Mouse (Mus musculus): ENCODE measurements at regions not wholly inside any gene's neighbourhood (a gene's known extent, or its start where the extent isn't known, plus 50 kb on each side); places are given as distances from the start of the nearest gene placed in this dataset.
"Not testable (repeated sequence)": the region's sequence is repeated elsewhere in the genome, so short reads cannot be mapped to it uniquely, and the experiment has no call there.

- no peaks in the 10 kb centered on the region for H3K36me3 ChIP-seq (ENCODE audit: control insufficient read depth, insufficient read depth, low read length)
- H3K27me3 ChIP-seq (ENCODE audit: control insufficient read depth, insufficient read depth, low read length): no peaks in the 10 kb centered on the region
- no peaks in the 10 kb centered on the region for H3K4me1 ChIP-seq (ENCODE audit: control insufficient read depth, insufficient read depth, low read length)
- H3K4me2 ChIP-seq (ENCODE audit: low read depth, low read length): no peak overlapping the region
- ATAC-seq (ENCODE audit: low read depth): no peak
- 87% methylated on average over 3 of the region's 3 CpGs for WGBS
- no peak overlapping the region for H3K27ac ChIP-seq (ENCODE audit: low read depth, low read length)
- no peaks in the 10 kb centered on the region for H3K9me3 ChIP-seq (ENCODE audit: control insufficient read depth, low read length)
- no peak overlapping the region for H3K9ac ChIP-seq (replicated peaks; ENCODE audit: low read depth, low read length)
- H3K4me3 ChIP-seq (ENCODE audit: low read depth, low read length): no peak overlapping the region
Observed at GRCm38 (mm10) chr9:98228226-98228625, 59.0 kb upstream of the Nmnat3 start.

GRCm38 (mm10) chr9:98228907-98229306 is 58.3 kb upstream of the Nmnat3 start:
- Histone ChIP-seq H3K4me1 (ENCODE audit: control insufficient read depth, insufficient read depth, low read length) (no peaks in the 10 kb centered on the region), H3K36me3 (ENCODE audit: control insufficient read depth, insufficient read depth, low read length) (no peaks in the 10 kb centered on the region), H3K4me3 (ENCODE audit: low read depth, low read length) (no peak overlapping the region), H3K9me3 (ENCODE audit: control insufficient read depth, low read length) (no peaks in the 10 kb centered on the region), H3K27me3 (ENCODE audit: control insufficient read depth, insufficient read depth, low read length) (no peaks in the 10 kb centered on the region), H3K9ac (replicated peaks; ENCODE audit: low read depth, low read length) (no peak overlapping the region), H3K4me2 (ENCODE audit: low read depth, low read length) (no peak overlapping the region), H3K27ac (ENCODE audit: low read depth, low read length) (no peak overlapping the region)
- 60% methylated on average over 7 of the region's 7 CpGs for WGBS
- no peak for ATAC-seq (ENCODE audit: low read depth)

GRCm38 (mm10) chr9:98234731-98235130 is 52.5 kb upstream of the Nmnat3 start:
- H3K4me2 ChIP-seq (ENCODE audit: low read depth, low read length); H3K27me3 ChIP-seq (ENCODE audit: control insufficient read depth, insufficient read depth, low read length); H3K27ac ChIP-seq (ENCODE audit: low read depth, low read length); H3K9ac ChIP-seq (replicated peaks; ENCODE audit: low read depth, low read length); ATAC-seq (ENCODE audit: low read depth); H3K36me3 ChIP-seq (ENCODE audit: control insufficient read depth, insufficient read depth, low read length); H3K4me1 ChIP-seq (ENCODE audit: control insufficient read depth, insufficient read depth, low read length); H3K4me3 ChIP-seq (ENCODE audit: low read depth, low read length); H3K9me3 ChIP-seq (ENCODE audit: control insufficient read depth, low read length): not testable (repeated sequence)
- WGBS: 55% methylated on average over 2 of the region's 2 CpGs
